Mouse (Mus musculus) CH12.LX (cell line): ENCODE results near the gene Ankrd12.

Experiments
- BHLHE40 ChIP-seq: IDR thresholded peaks from 2 replicates; pipeline ENCODE4 v1.6.1; 2011; ENCODE audit warnings: mild to moderate bottlenecking, low read depth, low read length, improper control_type of control experiment
- CTCF ChIP-seq, 2 experiments: IDR thresholded peaks in 1 of 2; conservative IDR thresholded peaks in 1 of 2; 2 replicates each; pipeline ENCODE4 v1.5.1; 2011 to 2012; ENCODE audit warnings: low read depth in 2 of 2, low read length in 2 of 2, improper control_type of control experiment in 1 of 2, inconsistent platforms in 1 of 2, mild to moderate bottlenecking in 1 of 2, moderate library complexity in 1 of 2
- EP300 ChIP-seq: IDR thresholded peaks from 2 replicates; pipeline ENCODE4 v1.6.1; 2011; ENCODE audit warnings: low read length, improper control_type of control experiment
- HCFC1 ChIP-seq: IDR thresholded peaks from 2 replicates; pipeline ENCODE4 v1.6.1; 2012; ENCODE audit warnings: low read depth, mild to moderate bottlenecking, inconsistent platforms, low read length, improper control_type of control experiment
- NELFE ChIP-seq: IDR thresholded peaks from 2 replicates; pipeline ENCODE4 v1.6.1; 2011; ENCODE audit warnings: low read depth, low read length, improper control_type of control experiment
- POLR2AphosphoS2 ChIP-seq: IDR thresholded peaks from 2 replicates; pipeline ENCODE4 v1.6.1; 2011; ENCODE audit warnings: low read depth, low read length, improper control_type of control experiment
- SIN3A ChIP-seq: IDR thresholded peaks from 2 replicates; pipeline ENCODE4 v1.6.1; 2012; ENCODE audit warnings: low read length, improper control_type of control experiment, inconsistent platforms
- USF2 ChIP-seq: conservative IDR thresholded peaks from 2 replicates; pipeline ENCODE4 v1.6.1; 2011; ENCODE audit warnings: low read depth, low read length, improper control_type of control experiment
- ZMIZ1 ChIP-seq: IDR thresholded peaks from 2 replicates; pipeline ENCODE4 v1.6.1; 2012; ENCODE audit warnings: low read depth, mild to moderate bottlenecking, inconsistent platforms, low read length, improper control_type of control experiment

GRCm38 (mm10) chr17:66125211-66125610, 48.3 kb upstream of the Ankrd12 start:
- TF ChIP-seq HCFC1 = no peak
- no peak for TF ChIP-seq USF2
- peak in 1 of 2 experiments; percentile 65; a peak in 2 of 4 replicates for TF ChIP-seq CTCF (conservative IDR thresholded peaks at IDR 0.05 in 1 of 2, IDR thresholded peaks at IDR 0.05 in 1 of 2; ENCODE audit: low read depth in 2 of 2, low read length in 2 of 2)
- TF ChIP-seq ZMIZ1 = no peak
- TF ChIP-seq POLR2AphosphoS2 = no peak
- TF ChIP-seq SIN3A = no peak
- no peak for TF ChIP-seq EP300
- TF ChIP-seq NELFE = no peak
- no peak for TF ChIP-seq BHLHE40
